Mouse (Mus musculus) cerebellum, adult 2 months (tissue): Measurements from ENCODE around the gene Crybg1.

Experiments used
- CTCF ChIP-seq: fragments of 200-500 bp; IDR thresholded peaks from 2 replicates; pipeline ENCODE4 v1.5.1; 2011; ENCODE audit warnings: low read depth, mild to moderate bottlenecking, control low read depth, low read length, moderate library complexity, borderline replicate concordance; ENCODE audit not compliant: insufficient read depth
- POLR2A ChIP-seq: fragments of 200-500 bp; IDR thresholded peaks from 2 replicates; pipeline ENCODE4 v1.6.1; 2011; ENCODE audit warnings: low read length, control low read depth, borderline replicate concordance; ENCODE audit not compliant: insufficient read depth

DNA sequence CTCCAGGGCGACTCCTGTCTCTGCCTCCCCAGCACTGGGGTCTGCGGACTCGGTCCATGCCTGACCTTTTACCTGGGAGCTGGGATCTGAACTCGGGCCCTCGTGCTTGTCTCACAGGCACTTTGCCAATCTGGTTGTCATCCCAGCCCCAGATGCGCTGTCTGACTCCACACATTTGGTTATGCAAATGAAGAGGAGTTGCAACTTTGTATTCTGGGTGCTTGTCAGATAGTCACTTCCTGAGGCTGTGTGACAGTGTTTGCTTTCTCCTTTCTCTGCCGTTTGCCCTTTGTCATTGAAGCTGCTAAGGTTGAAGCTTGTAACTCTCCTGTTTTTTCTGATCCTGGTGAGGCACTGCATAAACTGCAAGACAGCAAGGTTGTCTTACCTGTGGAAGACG, 220.9 kb downstream of the Crybg1 start:
- TF ChIP-seq POLR2A: no peak
- TF ChIP-seq CTCF: no peak
